Mouse (Mus musculus) megakaryocyte, embryonic 14.5 days (primary cell): Measurements from ENCODE around the gene Glra4. TPM values are rescaled to one million over a fixed set of nuclear protein-coding genes. Genes with fewer than 3 reads are reported as not detected.
"Not testable (repeated sequence)": the region's sequence is repeated elsewhere in the genome, so short reads cannot be mapped to it uniquely, and the experiment has no call there.

Experiments
- H3K27me3 ChIP-seq: replicated peaks from 2 replicates; pipeline ENCODE3; 2012; ENCODE audit warnings: inconsistent platforms
- H3K36me3 ChIP-seq: replicated peaks from 2 replicates; pipeline ENCODE3; 2012; ENCODE audit warnings: low read length, inconsistent platforms, mixed read lengths
- H3K4me1 ChIP-seq: 2 replicates; pipeline ENCODE4 v1.6.1; 2012; ENCODE audit warnings: inconsistent platforms
- H3K4me3 ChIP-seq: replicated peaks from 2 replicates; pipeline ENCODE3; 2012; ENCODE audit warnings: moderate library complexity, mild to moderate bottlenecking, inconsistent platforms
- H3K9me3 ChIP-seq: 2 replicates; pipeline ENCODE4 v1.6.1; 2012; ENCODE audit warnings: inconsistent platforms
- FLI1 ChIP-seq: IDR thresholded peaks from 2 replicates; pipeline ENCODE4 v1.6.1; 2012; ENCODE audit warnings: low read length, inconsistent platforms, mixed read lengths
- GATA1 ChIP-seq: IDR thresholded peaks from 3 replicates; pipeline ENCODE4 v1.6.1; 2012; ENCODE audit warnings: mixed read lengths, low read length, inconsistent platforms, borderline replicate concordance
- polyA plus RNA-seq: library from polyadenylated mRNA; stranded (reverse); fragments of >175 nt; gene quantifications from 2 replicates; pipeline ENCODE4 v1.2.3, GENCODE M21; 2012; ENCODE audit warnings: low replicate concordance; ENCODE audit not compliant: insufficient read depth

The Glra4 gene
- polyA plus RNA-seq, 1 experiment = not detected

- Histone ChIP-seq H3K27me3 (no peaks in the 10 kb centered on the region), H3K4me3 (peak overlapping the region; percentile 93), H3K9me3 (0 out of 2 replicates have a peak, but pooled peaks cover 3% of the 10 kb centered on the region), H3K36me3 (peaks cover 34% of the 10 kb centered on the region), H3K4me1 (peaks cover 7% of the 10 kb centered on the region; the same call in 1 of the 2 replicates)
- TF ChIP-seq GATA1 = no peak
- no peak for TF ChIP-seq FLI1
Observed at GRCm38 (mm10) chrX:136740087-136740790, 39.7 kb downstream of the Glra4 start.

- TF ChIP-seq GATA1 (no peak), FLI1 (no peak)
- H3K4me3 ChIP-seq = no peak overlapping the region
- H3K36me3 ChIP-seq = peaks cover 42% of the 10 kb centered on the region
- H3K9me3 ChIP-seq = no peaks in the 10 kb centered on the region
- no peaks in the 10 kb centered on the region for H3K27me3 ChIP-seq
- no peaks in the 10 kb centered on the region for H3K4me1 ChIP-seq
Observed at GRCm38 (mm10) chrX:136732016-136732415, 47.9 kb downstream of the Glra4 start.

GRCm38 (mm10) chrX:136714742-136715474 lies 65.0 kb downstream of the Glra4 start:
- H3K36me3 ChIP-seq, H3K4me3 ChIP-seq, H3K9me3 ChIP-seq, H3K4me1 ChIP-seq: not testable (repeated sequence)
- peaks cover 11% of the 10 kb centered on the region for H3K27me3 ChIP-seq

- Histone ChIP-seq H3K4me1 (peaks cover 6% of the 10 kb centered on the region; the same call in 1 of the 2 replicates), H3K27me3 (peaks cover 24% of the 10 kb centered on the region), H3K36me3 (no peaks in the 10 kb centered on the region), H3K4me3 (no peak overlapping the region), H3K9me3 (no peaks in the 10 kb centered on the region)
- TF ChIP-seq FLI1 (no peak), GATA1 (no peak)
Observed at GRCm38 (mm10) chrX:136708782-136709181, 71.2 kb downstream of the Glra4 start.

GRCm38 (mm10) chrX:136708168-136708681 lies 71.7 kb downstream of the Glra4 start:
- TF ChIP-seq FLI1 (no peak), GATA1 (no peak)
- Histone ChIP-seq H3K4me3 (peak overlapping the region; percentile 87), H3K36me3 (no peaks in the 10 kb centered on the region), H3K27me3 (peaks cover 21% of the 10 kb centered on the region), H3K4me1 (peaks cover 6% of the 10 kb centered on the region; the same call in 1 of the 2 replicates), H3K9me3 (no peaks in the 10 kb centered on the region)

Other genes with a start within 250 kb of the Glra4 start
- not detected in 2 replicates for gene Kir3dl2, start 236.1 kb downstream of the Glra4 start, polyA plus RNA-seq
- gene Tceal3, start 189.3 kb downstream of the Glra4 start, polyA plus RNA-seq = not detected in 2 replicates
- gene Tceal1, start 72.2 kb downstream of the Glra4 start, polyA plus RNA-seq = not detected in 2 replicates
- gene Morf4l2, start 36.5 kb downstream of the Glra4 start, polyA plus RNA-seq = 77.8 and 360 TPM in 2 replicates
- 0.29 TPM in 1 of 2 replicates, not detected in the other for gene Plp1, start 42.5 kb upstream of the Glra4 start, polyA plus RNA-seq
- gene Rab9b, start 88.6 kb upstream of the Glra4 start, polyA plus RNA-seq = not detected in 2 replicates
- gene H2bfm, start 147.2 kb upstream of the Glra4 start, polyA plus RNA-seq = not detected in 2 replicates
- not detected in 2 replicates for gene Tmsb15b2, start 195.4 kb upstream of the Glra4 start, polyA plus RNA-seq
- gene Tmsb15l, start 196.7 kb upstream of the Glra4 start, polyA plus RNA-seq = not detected in 2 replicates
- gene Tmsb15b1, start 196.7 kb upstream of the Glra4 start, polyA plus RNA-seq = not detected in 2 replicates
- gene Zcchc18, start 213.0 kb upstream of the Glra4 start, polyA plus RNA-seq = 1.2 TPM in 1 of 2 replicates, not detected in the other